Mouse (Mus musculus): ENCODE measurements at regions not wholly inside any gene's neighbourhood (a gene's known extent, or its start where the extent isn't known, plus 50 kb on each side); places are given as distances from the start of the nearest gene placed in this dataset.

DNA sequence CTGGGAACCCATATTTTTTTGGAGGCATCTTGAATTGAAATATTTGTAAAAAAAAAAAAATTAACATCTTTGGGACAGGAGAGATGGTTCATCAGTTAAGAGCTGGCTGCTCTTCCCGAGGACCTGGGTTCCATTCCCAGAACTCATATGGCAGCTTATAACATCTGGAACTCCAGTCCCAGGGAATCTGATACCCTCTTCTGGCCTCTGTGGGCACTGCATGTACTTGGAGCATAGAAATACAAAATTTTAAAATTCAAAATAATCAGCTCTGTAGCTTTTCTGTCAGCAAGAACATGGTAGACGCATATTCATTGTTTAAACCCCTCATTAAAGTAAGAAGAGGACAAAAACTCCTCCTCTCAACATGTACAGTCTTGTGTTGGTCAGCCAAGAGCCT lies 52.0 kb upstream of the Morc2a start:
- Histone ChIP-seq H3K27ac (no peak overlapping the region), H3K4me3 (no peak overlapping the region)
- intact Hi-C loops (cut with DNase I), result no loop called here
- TF ChIP-seq CTCF (IDR thresholded peaks at IDR 0.05), result peak; percentile 16; the same call in 1 of the 2 replicates
- no peak for DNase-seq (ENCODE audit: extremely low spot score in 1 of 2, low spot score in 2 of 2)

DNA sequence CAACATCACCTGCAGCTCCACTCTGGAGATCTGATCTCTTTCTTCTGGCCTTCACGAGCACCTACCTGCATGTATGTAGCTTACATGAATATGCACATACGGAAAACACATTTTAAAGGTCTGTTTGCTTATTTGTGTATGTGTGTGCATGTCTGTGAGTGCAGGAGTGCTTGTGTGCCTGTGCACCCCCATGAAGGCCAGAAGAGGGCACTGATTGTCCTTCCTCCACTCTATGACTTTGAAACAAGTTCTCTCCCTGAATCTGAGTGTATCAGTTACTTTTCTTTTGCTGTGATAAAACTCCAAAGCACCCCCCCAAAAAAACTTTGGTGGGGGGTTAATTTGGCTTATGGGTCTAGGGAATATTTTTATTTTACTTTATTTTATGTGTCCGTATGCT lies 54.2 kb upstream of the Smtn start:
- DNase-seq (ENCODE audit: extremely low spot score in 1 of 2, low spot score in 2 of 2), result no peak
- Histone ChIP-seq H3K27ac (no peak overlapping the region), H3K4me3 (no peak overlapping the region)
- no peak; the same call in 1 of the 2 replicates for TF ChIP-seq CTCF (IDR thresholded peaks at IDR 0.05)
- intact Hi-C loops (cut with DNase I), result no loop called here

- intact Hi-C loops (cut with DNase I), result no loop called here
- Histone ChIP-seq H3K4me3 (no peak overlapping the region), H3K27ac (no peak overlapping the region)
- TF ChIP-seq CTCF (IDR thresholded peaks at IDR 0.05), result no peak
- DNase-seq (ENCODE audit: extremely low spot score in 1 of 2, low spot score in 2 of 2), result no peak
Measured at GRCm38 (mm10) chr11:3591123-3591522, 50.7 kb upstream of the Smtn start.
